Mouse (Mus musculus) small intestine, adult 2 months (tissue): ENCODE data around the gene Hexim2.

Source experiments
- CTCF ChIP-seq: fragments of 200-500 bp; IDR thresholded peaks from 2 replicates; pipeline ENCODE4 v1.5.1; 2012; ENCODE audit warnings: low read depth, mild to moderate bottlenecking, control low read depth, inconsistent platforms, low read length, moderate library complexity, mixed read lengths; ENCODE audit not compliant: insufficient replicate concordance, insufficient read length; ENCODE audit errors: extremely low read depth
- POLR2A ChIP-seq: fragments of 200-500 bp; IDR thresholded peaks from 2 replicates; pipeline ENCODE4 v1.6.1; 2012; ENCODE audit warnings: low read depth, mild to moderate bottlenecking, control low read depth, inconsistent platforms, low read length, moderate library complexity

- TF ChIP-seq POLR2A (no peak), CTCF (no peak)
These were observed 17.8 kb upstream of the Hexim2 start for GRCm38 (mm10) chr11:103114270-103114943.
